Mouse (Mus musculus): Measurements from ENCODE around the gene Stat5b.

GRCm38 (mm10) chr11:100848080-100848479, 2.4 kb downstream of the Stat5b start:
- no peak for TF ChIP-seq CTCF (conservative IDR thresholded peaks at IDR 0.05; ENCODE audit: insufficient read depth, insufficient read length, low read depth, low read length)
- no peak for TF ChIP-seq POLR2A (IDR thresholded peaks at IDR 0.05; ENCODE audit: low read depth, low read length)
